Mouse (Mus musculus): Measurements from ENCODE around the gene Vmn2r97. TPM values are rescaled to one million over a fixed set of nuclear protein-coding genes. Genes with fewer than 3 reads are reported as not detected.
"Not testable (repeated sequence)": the region's sequence is repeated elsewhere in the genome, so short reads cannot be mapped to it uniquely, and the experiment has no call there.

Vmn2r97 gene
- total RNA-seq (2014; rRNA removed) (not detected in 2 replicates), polyA plus RNA-seq (2015; fragmentation: Nextera tagmentation; extraction: Ambion mirVana) (not detected in 2 replicates)

DNA sequence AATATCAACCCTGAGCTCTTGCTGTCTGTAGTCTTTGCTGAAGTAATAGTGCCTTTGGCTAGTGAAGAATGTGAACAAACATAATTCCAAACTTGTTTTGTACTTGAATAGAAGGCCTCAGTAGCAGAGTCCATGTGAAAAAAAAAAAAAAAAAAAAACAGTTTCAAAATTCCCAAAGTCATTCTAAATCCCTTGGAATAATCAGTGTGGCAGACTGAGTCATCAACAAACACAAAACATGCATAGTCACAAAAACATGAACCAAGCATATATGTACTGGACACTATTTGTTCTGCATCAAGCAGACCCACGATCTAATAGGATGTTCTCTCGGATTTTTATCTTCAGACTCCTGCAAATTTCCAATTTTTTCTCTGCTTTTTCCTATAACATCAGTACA is at the start of gene Vmn2r97:
Gene Vmn2r97, plus strand, starts transcription at position 301 of the 400 bp plus-strand sequence.
- not testable (repeated sequence) for H3K36me3 ChIP-seq (ENCODE audit: insufficient read depth, low read length); H3K4me3 ChIP-seq (ENCODE audit: low read length); H3K9ac ChIP-seq (replicated peaks; ENCODE audit: low read length); H3K27me3 ChIP-seq (ENCODE audit: insufficient read depth, low read length); ATAC-seq; H3K4me1 ChIP-seq (ENCODE audit: insufficient read depth, low read length); H3K9me3 ChIP-seq (ENCODE audit: low read length); H3K27ac ChIP-seq; H3K4me2 ChIP-seq (ENCODE audit: low read depth, low read length); DNase-seq (ENCODE audit: low spot score)
- 69% methylated on average over 2 of the region's 2 CpGs for WGBS

DNA sequence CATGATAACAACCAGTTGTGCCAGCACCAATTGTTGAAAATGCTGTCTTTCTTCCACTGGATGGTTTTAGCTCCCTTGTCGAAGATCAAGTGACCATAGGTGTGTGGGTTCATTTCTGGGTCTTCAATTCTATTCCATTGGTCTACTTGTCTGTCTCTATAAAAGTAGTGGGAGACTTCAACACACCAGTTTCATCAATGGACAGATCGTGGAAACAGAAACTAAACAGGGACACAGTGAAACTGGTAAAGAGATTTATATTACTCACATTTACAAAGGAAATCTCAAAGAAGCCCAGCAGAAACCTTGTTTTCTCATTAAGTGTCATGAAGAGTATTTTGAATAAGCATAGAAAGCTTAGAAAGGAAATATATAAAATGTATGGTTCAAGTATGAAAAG is 31.7 kb upstream of the Vmn2r97 start:
- not testable (repeated sequence) for H3K27ac ChIP-seq; H3K36me3 ChIP-seq (ENCODE audit: insufficient read depth, low read length); H3K27me3 ChIP-seq (ENCODE audit: insufficient read depth, low read length); DNase-seq (ENCODE audit: low spot score); H3K4me2 ChIP-seq (ENCODE audit: low read depth, low read length); ATAC-seq; H3K9ac ChIP-seq (replicated peaks; ENCODE audit: low read length); H3K4me3 ChIP-seq (ENCODE audit: low read length); H3K4me1 ChIP-seq (ENCODE audit: insufficient read depth, low read length)
- peaks cover 11% of the 10 kb centered on the region; the same call in 1 of the 2 replicates for H3K9me3 ChIP-seq (ENCODE audit: low read length)
- 82% methylated on average over 1 of the region's 2 CpGs for whole genome bisulfite sequencing

DNA sequence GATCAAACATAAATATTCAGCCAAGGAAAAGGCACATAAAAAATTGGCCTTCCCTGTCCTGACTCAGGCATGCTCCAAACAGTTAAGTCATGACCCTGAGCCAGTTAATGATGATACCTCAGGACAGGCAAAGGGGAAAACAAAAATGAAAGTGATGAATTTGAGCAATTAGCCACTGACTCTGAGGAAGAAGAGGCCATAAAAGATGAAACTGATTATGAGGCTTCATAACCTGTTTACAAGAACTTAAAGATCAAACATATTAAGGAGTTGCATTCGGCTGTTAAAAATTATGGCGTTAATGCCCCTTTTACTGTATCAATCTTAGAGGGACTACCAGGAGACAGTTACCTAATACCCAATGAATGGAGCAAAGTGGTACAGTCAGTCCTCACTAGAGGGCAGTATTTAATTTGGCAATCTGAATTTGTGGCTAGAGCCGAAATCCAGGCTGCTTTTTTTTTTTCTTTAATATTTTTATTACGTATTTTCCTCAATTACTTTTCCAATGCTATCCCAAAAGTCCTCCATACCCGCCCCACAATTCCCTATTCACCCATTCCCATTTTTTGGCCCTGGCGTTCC is 24.3 kb upstream of the Vmn2r97 start:
- no peak for TF ChIP-seq CTCF (IDR thresholded peaks at IDR 0.05; ENCODE audit: low read depth)
- no peak for DNase-seq (ENCODE audit: low spot score)
- Histone ChIP-seq H3K9me3 (ENCODE audit: low read length) (peaks cover 6% of the 10 kb centered on the region; the same call in 1 of the 2 replicates), H3K9ac (replicated peaks; ENCODE audit: low read length) (no peak overlapping the region), H3K27me3 (ENCODE audit: insufficient read depth, low read length) (no peaks in the 10 kb centered on the region), H3K4me2 (ENCODE audit: low read depth, low read length) (no peak overlapping the region), H3K27ac (no peak overlapping the region), H3K4me3 (ENCODE audit: low read length) (no peak overlapping the region), H3K36me3 (ENCODE audit: insufficient read depth, low read length) (no peaks in the 10 kb centered on the region), H3K4me1 (ENCODE audit: insufficient read depth, low read length) (no peaks in the 10 kb centered on the region)
- no peak for ATAC-seq
- 91% methylated on average over 6 of the region's 6 CpGs for WGBS

DNA sequence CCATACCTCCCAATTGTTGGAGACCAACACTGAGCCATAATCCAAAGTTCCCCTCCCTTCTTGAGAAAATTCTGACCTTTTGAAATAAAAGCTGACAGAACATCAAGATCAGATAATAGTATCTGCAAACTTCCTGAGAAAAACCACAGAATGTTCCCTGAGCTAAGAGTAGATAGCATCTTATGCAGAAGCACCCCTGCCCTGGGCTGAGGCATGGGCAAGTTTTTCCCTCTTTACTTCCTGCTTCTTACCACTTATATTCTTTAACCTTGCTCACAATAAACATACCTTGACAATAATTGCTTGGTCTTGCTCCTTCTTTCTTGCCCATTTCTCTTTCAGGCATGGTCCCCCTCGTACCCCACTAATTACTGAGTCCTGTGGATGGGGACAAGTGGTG is 43.7 kb downstream of the Vmn2r97 start:
- not testable (repeated sequence) for H3K4me1 ChIP-seq (ENCODE audit: insufficient read depth, low read length); H3K9ac ChIP-seq (replicated peaks; ENCODE audit: low read length); H3K27ac ChIP-seq; H3K27me3 ChIP-seq (ENCODE audit: insufficient read depth, low read length); DNase-seq (ENCODE audit: low spot score); H3K4me2 ChIP-seq (ENCODE audit: low read depth, low read length); H3K4me3 ChIP-seq (ENCODE audit: low read length); ATAC-seq; H3K36me3 ChIP-seq (ENCODE audit: insufficient read depth, low read length)
- WGBS, result 64% methylated on average over 1 of the region's 1 CpGs
- H3K9me3 ChIP-seq (ENCODE audit: low read length), result peaks cover 20% of the 10 kb centered on the region

DNA sequence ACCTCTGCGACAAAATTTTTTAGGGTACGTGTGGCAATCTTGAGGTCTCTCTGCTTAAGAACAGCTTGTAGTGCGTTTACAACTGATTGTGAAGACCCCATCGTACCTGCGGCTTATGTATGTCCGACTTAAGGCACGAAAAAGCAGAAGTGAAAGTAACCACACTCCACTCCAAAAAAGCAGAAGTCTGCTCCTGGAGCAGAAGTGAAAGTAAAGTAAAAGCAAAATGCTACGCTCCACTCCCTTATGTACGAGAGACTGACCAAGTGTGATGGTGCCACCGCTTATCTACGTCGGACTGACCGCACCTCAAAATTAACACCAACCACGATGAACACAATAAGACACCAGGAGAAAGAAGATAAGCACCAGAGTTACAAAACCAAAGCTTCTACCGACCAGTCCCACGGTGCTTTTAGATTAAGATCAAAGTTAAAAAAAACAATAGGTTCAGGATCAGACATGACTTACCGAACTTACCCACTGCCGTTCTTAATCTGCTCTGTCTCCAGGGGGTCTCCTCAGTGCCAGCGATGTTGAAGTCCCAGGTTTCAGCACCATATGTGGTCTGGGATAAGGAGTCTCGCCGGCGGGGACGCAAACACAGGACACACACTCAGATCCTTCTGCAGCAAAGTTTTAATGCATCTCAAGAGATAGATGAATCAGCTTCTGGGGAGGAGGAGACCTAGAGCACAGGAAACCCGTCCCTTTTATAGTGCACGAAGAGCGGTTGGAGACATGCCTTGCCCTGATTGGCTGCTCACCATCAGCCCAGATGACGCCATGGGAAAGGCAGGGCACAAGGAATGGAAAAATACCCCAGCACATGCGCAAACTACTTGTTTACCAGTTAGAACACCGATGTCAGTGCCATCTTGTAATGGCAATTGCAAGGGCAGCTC is 54.5 kb downstream of the Vmn2r97 start:
- DNase-seq (ENCODE audit: low spot score), result no peak
- TF ChIP-seq CTCF (IDR thresholded peaks at IDR 0.05; ENCODE audit: low read depth), result no peak
- Histone ChIP-seq H3K9ac (replicated peaks; ENCODE audit: low read length) (no peak overlapping the region), H3K4me3 (ENCODE audit: low read length) (no peak overlapping the region), H3K4me2 (ENCODE audit: low read depth, low read length) (no peak overlapping the region), H3K4me1 (ENCODE audit: insufficient read depth, low read length) (no peaks in the 10 kb centered on the region), H3K36me3 (ENCODE audit: insufficient read depth, low read length) (no peaks in the 10 kb centered on the region), H3K27me3 (ENCODE audit: insufficient read depth, low read length) (no peaks in the 10 kb centered on the region), H3K9me3 (ENCODE audit: low read length) (peaks cover 18% of the 10 kb centered on the region), H3K27ac (no peak overlapping the region)
- WGBS, result 90% methylated on average over 29 of the region's 29 CpGs
- ATAC-seq, result no peak

Other genes with a start within 250 kb of the Vmn2r97 start
- gene Vmn2r98, start 139.2 kb downstream of the Vmn2r97 start, total RNA-seq (2014; rRNA removed), result not detected in 2 replicates
- gene Vmn2r98, start 139.2 kb downstream of the Vmn2r97 start, polyA plus RNA-seq (2015; fragmentation: Nextera tagmentation; extraction: Ambion mirVana), result not detected in 2 replicates